ENCODE assay signal across 20 mouse cellular contexts in the genomic region with DNA sequence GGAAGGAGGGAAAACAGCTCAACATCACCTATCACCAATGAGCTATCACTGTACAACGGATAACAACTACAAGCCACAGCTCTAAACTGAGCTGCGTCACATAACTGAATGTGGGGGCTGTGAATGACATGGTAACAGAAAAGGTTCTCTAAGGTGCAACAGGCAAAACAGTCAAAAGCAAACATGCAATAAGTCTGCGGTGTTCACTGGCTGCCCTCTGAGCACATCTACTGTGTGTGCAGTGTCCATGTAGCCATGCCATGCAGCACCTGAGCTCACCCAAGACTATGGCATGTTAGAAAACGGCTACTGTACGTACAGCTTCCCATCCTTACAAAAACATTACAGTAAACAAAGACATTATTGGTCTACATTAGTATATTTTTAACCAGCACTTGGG.
"Had no signal": no experiment of that assay in that cellular context is flagged by ENCODE, and none has a peak within 500 bp of the region (broad histone marks: within the 10 kb centered on the region; RNA-seq: fewer than 3 reads in every experiment).

No protein-coding gene starts in this region.

- H3K9ac ChIP-seq: heart, embryonic 12.5 days; hindbrain, embryonic 12.5 days; hindbrain, embryonic 14.5 days; intestine, embryonic 15.5 days; limb, embryonic 12.5 days; liver, embryonic 13.5 days; liver, embryonic 15.5 days; liver, postnatal 0 days had no signal

- H3K4me1 ChIP-seq: heart, embryonic 12.5 days; hindbrain, embryonic 10.5 days; hindbrain, embryonic 12.5 days; intestine, embryonic 15.5 days; limb, embryonic 10.5 days; limb, embryonic 12.5 days; liver, embryonic 13.5 days; liver, embryonic 15.5 days had no signal

- ATAC-seq: intestine, embryonic 15.5 days; intestine, postnatal 0 days; liver, postnatal 0 days had no signal

- H3K4me2 ChIP-seq: heart, embryonic 12.5 days; hindbrain, embryonic 12.5 days; hindbrain, embryonic 14.5 days; intestine, embryonic 15.5 days; limb, embryonic 12.5 days; liver, embryonic 11.5 days; liver, embryonic 13.5 days; liver, embryonic 15.5 days had no signal

- H3K4me3 ChIP-seq: gastrocnemius, adult 2 months; heart, adult 2 months; heart, embryonic 12.5 days; hindbrain, embryonic 10.5 days; hindbrain, embryonic 12.5 days; intestine, embryonic 15.5 days; layer of hippocampus, adult 2 months; left cerebral cortex, adult 2 months; limb, embryonic 10.5 days; limb, embryonic 12.5 days; liver, embryonic 13.5 days; liver, embryonic 15.5 days had no signal

- DNase-seq: gastrocnemius, adult 2 months; gastrocnemius, postnatal 10 days; gastrocnemius, postnatal 25 days; heart, adult 2 months; kidney, adult 18-20 months; liver; liver, embryonic 13.5 days; liver, postnatal 0 days had no signal

- H3K27ac ChIP-seq: gastrocnemius, adult 2 months; heart, adult 2 months; hindbrain, embryonic 10.5 days; hindbrain, embryonic 12.5 days; hindbrain, embryonic 14.5 days; intestine, embryonic 15.5 days; layer of hippocampus, adult 2 months; left cerebral cortex, adult 2 months; limb, embryonic 10.5 days; limb, embryonic 12.5 days; liver, embryonic 13.5 days; liver, embryonic 15.5 days had no signal

- H3K9me3 ChIP-seq: heart, embryonic 12.5 days; hindbrain, embryonic 10.5 days; hindbrain, embryonic 12.5 days; intestine, embryonic 15.5 days; limb, embryonic 10.5 days; limb, embryonic 12.5 days; liver, embryonic 13.5 days; liver, embryonic 15.5 days had no signal

- H3K27me3 ChIP-seq: heart, embryonic 12.5 days; hindbrain, embryonic 12.5 days; intestine, embryonic 15.5 days; limb, embryonic 12.5 days; liver, embryonic 13.5 days; liver, embryonic 15.5 days had no signal
